Mouse (Mus musculus) retina, embryonic 14.5 days (tissue): ENCODE results near the gene Amy2a3.
"Not testable (repeated sequence)": the region's sequence is repeated elsewhere in the genome, so short reads cannot be mapped to it uniquely, and the experiment has no call there.

ENCODE experiments used
- DNase-seq: peaks from one replicate; pipeline ENCODE4 v3.0.0-alpha.2; 2015; ENCODE audit warnings: low spot score

Amy2a3 gene

DNA sequence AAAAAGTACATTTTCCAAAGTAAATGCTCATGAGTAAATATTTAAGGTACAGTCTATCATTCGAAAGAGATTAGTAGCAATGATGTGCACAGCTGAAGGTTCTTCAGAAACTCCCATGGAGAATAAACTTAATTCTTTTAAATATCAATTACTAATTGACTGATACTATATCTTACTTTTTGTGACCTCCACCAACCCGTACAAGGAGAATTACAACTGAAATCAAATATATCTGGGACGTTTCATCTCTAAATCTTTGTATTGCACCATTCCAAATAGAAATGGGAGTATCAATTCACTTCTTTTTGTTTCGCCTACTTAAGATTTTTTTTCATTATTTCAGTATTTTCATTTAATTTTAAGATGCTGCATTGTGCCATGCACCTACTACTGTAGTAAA lies at the start of gene Amy2a3:
TSS of gene Amy2a3 (minus strand) at position 101 of the 400 bp plus-strand sequence.
- not testable (repeated sequence) for DNase-seq

DNA sequence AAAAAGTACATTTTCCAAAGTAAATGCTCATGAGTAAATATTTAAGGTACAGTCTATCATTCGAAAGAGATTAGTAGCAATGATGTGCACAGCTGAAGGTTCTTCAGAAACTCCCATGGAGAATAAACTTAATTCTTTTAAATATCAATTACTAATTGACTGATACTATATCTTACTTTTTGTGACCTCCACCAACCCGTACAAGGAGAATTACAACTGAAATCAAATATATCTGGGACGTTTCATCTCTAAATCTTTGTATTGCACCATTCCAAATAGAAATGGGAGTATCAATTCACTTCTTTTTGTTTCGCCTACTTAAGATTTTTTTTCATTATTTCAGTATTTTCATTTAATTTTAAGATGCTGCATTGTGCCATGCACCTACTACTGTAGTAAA lies 32.7 kb upstream of the Amy2a3 start, which contains the start of gene Amy2a2:
TSS of gene Amy2a2 (minus strand) at position 101 of the 400 bp plus-strand sequence.
- DNase-seq, result not testable (repeated sequence)

DNA sequence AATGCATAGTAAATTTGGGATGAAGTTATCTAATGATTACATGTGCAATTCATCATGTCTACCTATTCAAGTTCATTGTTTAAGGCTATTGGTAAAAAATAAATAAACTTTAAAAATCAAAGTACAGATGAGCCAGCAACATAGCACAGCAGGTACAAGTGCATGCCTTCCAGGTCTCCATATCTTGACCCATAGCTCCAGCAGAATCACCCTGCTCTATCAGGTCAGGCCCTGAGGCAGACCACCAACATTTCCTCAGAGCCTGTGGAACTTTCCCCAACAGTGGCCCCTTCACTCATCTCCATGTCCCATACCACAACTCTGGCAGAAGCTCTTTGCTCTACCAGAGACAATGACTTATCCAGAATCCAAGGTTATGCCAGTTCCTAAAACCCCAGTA lies 21.6 kb upstream of the Amy2a3 start:
- DNase-seq, result not testable (repeated sequence)

DNA sequence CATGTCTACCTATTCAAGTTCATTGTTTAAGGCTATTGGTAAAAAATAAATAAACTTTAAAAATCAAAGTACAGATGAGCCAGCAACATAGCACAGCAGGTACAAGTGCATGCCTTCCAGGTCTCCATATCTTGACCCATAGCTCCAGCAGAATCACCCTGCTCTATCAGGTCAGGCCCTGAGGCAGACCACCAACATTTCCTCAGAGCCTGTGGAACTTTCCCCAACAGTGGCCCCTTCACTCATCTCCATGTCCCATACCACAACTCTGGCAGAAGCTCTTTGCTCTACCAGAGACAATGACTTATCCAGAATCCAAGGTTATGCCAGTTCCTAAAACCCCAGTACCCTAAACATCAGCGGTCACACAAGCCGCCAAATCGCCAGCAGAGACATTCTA lies 10.9 kb downstream of the Amy2a3 start:
- DNase-seq, result not testable (repeated sequence)

DNA sequence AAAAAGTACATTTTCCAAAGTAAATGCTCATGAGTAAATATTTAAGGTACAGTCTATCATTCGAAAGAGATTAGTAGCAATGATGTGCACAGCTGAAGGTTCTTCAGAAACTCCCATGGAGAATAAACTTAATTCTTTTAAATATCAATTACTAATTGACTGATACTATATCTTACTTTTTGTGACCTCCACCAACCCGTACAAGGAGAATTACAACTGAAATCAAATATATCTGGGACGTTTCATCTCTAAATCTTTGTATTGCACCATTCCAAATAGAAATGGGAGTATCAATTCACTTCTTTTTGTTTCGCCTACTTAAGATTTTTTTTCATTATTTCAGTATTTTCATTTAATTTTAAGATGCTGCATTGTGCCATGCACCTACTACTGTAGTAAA lies 32.5 kb downstream of the Amy2a3 start, which contains the start of gene Amy2a4:
TSS of gene Amy2a4 (minus strand) at position 101 of the 400 bp plus-strand sequence.
- DNase-seq, result not testable (repeated sequence)

DNA sequence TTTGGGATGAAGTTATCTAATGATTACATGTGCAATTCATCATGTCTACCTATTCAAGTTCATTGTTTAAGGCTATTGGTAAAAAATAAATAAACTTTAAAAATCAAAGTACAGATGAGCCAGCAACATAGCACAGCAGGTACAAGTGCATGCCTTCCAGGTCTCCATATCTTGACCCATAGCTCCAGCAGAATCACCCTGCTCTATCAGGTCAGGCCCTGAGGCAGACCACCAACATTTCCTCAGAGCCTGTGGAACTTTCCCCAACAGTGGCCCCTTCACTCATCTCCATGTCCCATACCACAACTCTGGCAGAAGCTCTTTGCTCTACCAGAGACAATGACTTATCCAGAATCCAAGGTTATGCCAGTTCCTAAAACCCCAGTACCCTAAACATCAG lies 43.6 kb downstream of the Amy2a3 start:
- DNase-seq, result not testable (repeated sequence)

DNA sequence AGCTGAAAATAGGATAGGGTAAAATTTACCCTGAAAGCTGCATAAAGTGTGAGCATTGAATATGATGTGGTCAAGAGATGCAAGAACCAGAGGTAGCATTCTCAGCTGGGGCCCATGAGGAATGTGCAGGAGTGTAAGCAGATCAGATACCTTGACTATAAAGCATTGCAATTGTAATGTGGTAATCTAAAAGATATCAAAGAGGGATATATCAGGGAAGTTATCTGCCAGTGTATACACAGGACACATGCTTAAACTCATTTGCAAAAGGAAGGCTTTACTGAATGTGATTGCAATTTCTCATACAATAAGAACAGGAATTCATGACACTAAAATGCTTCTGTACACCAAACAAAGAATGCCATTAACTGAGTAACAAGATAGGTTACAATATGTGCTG lies 44.3 kb downstream of the Amy2a3 start:
- DNase-seq, result not testable (repeated sequence)
